Mouse (Mus musculus): ENCODE data around the gene Anln.

GRCm38 (mm10) chr9:22353901-22354300, 35.1 kb downstream of the Anln start:
- no peak for TF ChIP-seq POLR2A (IDR thresholded peaks at IDR 0.05; ENCODE audit: borderline replicate concordance, control insufficient read depth, low read depth, low read length)
- TF ChIP-seq CTCF (IDR thresholded peaks at IDR 0.05; ENCODE audit: control insufficient read depth, insufficient read depth, low read length), result no peak

Measured in bone marrow, adult 2 months (tissue).